Mouse (Mus musculus): ENCODE results near the gene Nme2.

The Nme2 gene

DNA sequence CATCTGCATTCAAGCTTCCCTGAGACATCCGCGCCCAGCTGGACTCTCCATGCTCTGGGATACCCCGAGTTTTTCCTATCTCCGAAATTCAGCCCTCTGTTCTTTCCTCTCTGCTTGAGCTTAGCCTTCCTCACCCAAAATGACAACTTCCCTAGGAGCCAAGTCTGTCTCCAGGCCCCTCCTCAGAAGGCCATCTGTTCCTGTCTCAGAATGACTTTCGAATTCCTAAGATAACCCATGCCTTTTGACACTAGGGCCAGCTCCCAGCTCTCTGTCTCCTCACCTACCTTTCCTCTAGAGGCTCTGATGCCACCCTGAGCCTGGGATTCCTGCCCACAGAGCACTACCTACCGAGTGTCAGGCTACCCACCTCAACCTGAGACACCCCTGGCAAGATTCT is at the start of gene Nme2:
Nme2 (minus strand) TSS at position 101 of the 400 bp plus-strand sequence.
- no peak for DNase-seq

GRCm38 (mm10) chr11:94003346-94003745 is 47.3 kb upstream of the Nme2 start:
- DNase-seq: no peak

DNA sequence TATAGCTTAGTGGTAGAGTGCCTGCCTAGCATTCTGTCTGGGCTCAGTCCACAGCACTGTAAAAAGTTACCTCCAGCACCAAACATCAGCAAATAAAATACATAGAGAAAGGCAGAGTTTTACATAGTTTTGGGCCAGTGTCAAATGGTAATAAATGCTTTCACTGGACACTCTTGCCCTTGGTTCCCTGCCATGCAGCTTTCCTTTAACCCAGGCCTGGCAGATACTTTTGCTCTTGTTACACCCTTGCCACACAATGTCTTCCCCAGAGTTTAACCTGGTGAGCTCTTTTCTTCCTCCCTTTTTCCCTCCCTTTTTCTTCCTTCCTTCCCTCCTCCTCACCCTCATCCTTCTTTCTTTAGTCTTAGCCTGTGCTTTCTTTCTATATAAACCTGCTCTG is 43.2 kb upstream of the Nme2 start:
- no peak for DNase-seq

- DNase-seq: peak; percentile 15
Measured at GRCm38 (mm10) chr11:93997141-93997775, 41.2 kb upstream of the Nme2 start.

- DNase-seq: peak; percentile 52
Measured at GRCm38 (mm10) chr11:93996306-93997140, 40.5 kb upstream of the Nme2 start.

GRCm38 (mm10) chr11:93995720-93996305 is 39.8 kb upstream of the Nme2 start, which contains the start of gene Spag9:
Gene Spag9 (plus strand): TSS chr11:93996091.
- DNase-seq: peak; percentile 95

DNA sequence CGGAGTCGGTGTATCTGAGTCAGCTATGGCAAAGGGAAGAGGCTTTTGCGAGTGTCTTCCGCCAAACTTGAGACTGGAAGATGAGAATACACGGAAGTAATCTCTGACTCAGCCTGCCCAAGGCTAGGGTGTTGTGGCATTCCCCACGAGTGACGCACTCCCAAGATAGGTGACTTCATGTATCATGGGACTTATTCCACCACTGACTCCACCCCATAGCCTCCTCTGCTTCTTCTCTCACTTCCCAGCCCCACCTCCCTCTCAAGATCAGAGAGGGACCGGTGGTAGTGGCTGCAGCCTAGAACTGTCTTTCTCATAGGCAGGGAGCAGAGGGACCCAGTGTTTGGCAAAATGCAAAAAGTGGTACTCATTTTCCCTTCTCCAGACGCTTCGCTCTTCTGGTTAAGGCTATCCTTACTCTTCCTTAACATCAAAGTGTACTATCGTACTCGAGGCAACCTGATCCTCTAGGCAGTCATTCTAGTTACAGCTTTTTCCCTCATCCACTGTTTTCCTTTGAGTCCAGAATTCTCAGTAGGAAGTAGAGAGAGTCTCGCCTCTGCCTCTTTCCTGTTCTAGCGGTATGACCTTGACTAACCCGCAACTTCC is 39.2 kb upstream of the Nme2 start:
- peak; percentile 91 for DNase-seq

GRCm38 (mm10) chr11:93994531-93994930 is 38.5 kb upstream of the Nme2 start:
- no peak for DNase-seq

- DNase-seq: no peak
Measured at GRCm38 (mm10) chr11:93988328-93989062, 32.4 kb upstream of the Nme2 start.

GRCm38 (mm10) chr11:93987625-93988327 is 31.7 kb upstream of the Nme2 start:
- DNase-seq: no peak

- DNase-seq: no peak
Measured at GRCm38 (mm10) chr11:93987026-93987425, 31.0 kb upstream of the Nme2 start.

- no peak for DNase-seq
Measured at GRCm38 (mm10) chr11:93986298-93986697, 30.2 kb upstream of the Nme2 start.

GRCm38 (mm10) chr11:93985265-93985664 is 29.2 kb upstream of the Nme2 start:
- no peak for DNase-seq

- DNase-seq: no peak
Measured at GRCm38 (mm10) chr11:93984619-93985018, 28.6 kb upstream of the Nme2 start.

GRCm38 (mm10) chr11:93979502-93980049 is 23.5 kb upstream of the Nme2 start:
- DNase-seq: no peak

DNA sequence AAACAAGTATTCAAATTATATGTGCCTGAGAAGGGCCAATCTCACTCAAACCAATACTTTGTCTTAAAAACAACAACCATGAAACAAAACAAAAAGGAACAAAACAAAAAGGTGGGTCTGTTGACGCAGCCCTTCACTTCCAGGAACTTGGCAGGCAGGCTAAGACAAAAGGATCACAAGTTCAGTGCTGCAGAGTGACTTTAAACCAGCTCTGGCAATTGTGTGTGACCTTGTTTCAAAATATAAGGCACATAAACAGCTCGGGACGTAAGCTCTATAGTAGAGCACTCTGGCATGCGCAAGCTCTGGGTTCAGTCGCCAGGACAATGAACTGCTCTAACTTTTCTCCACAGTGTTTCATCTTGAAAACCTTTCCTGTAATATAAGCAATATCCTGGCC is 16.9 kb upstream of the Nme2 start:
- no peak for DNase-seq

GRCm38 (mm10) chr11:93969799-93970198 is 13.7 kb upstream of the Nme2 start:
- DNase-seq: no peak

DNA sequence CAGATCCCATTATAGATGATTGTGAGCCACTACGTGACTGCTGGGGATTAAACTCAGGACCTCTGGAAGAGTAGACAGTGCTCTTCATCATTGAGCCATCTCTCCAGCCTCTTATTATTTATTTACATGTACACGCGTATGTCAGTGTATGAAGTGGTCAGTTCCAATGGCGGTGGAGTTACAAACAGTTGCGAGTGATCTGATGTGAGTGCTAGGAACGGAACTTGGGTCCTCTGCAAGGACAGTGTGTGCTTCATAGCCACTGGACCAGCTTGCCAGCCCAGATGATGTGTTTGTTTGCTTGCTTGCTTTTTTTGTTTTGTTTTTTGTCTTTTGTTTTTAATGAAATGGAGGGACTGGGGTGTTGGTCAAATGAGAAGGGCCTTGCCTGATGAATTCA is 13.1 kb upstream of the Nme2 start:
- DNase-seq: no peak

GRCm38 (mm10) chr11:93968848-93969128 is 12.7 kb upstream of the Nme2 start:
- DNase-seq: no peak

DNA sequence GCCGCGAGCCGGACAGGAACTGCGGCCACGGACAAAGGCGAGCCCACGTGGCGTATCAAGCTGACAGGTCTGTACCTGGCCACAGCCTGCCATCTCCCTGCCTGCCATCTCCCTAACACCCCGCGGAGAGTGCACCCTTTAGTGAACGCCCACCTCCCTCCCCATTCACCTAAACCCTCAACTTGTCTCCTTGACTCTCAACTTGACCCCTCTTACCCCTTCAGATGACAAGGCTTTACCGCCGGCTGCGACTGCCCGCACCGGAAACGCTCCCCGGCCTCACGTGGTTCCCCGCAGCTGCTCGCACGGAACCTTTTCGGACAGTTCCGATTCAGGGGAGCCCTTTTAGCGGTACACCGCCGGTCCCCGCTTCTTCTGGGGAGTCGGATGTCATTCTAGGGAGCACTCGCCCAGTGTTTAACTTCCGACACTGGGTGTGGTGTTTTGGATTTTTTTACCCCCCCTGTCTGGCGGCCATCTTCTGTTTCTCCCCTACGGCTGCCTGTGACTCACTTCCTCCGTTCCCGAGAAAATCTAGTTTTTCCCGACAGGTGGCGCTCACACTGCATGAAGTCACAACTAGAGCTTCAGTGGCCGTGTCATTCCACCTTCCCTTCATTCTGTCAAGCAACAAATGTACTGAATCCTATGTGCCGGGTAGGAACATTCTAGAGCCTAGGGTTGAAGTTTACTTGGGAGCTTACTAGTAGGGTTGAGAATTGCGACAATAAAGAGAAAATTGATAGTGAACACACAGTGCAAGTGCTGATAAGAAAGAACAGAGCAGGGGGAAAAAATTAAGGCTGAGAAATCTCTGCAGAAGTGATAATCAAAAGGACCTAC is 12.2 kb upstream of the Nme2 start, which contains the start of the genes Gm20390 and Nme1:
Gm20390 (minus strand) TSS at position 289 of the 843 bp plus-strand sequence.
Nme1 (minus strand) TSS at position 517 of the 843 bp plus-strand sequence.
- peak; percentile 97 for DNase-seq

GRCm38 (mm10) chr11:93967381-93967780 is 11.3 kb upstream of the Nme2 start:
- DNase-seq: no peak

All from right cerebral cortex, adult 18-20 months (tissue).